Mouse (Mus musculus): Measurements from ENCODE around the gene Zfp444. TPM values are rescaled to one million over a fixed set of nuclear protein-coding genes. Genes with fewer than 3 reads are reported as not detected.

Zfp444 gene
- polyA plus RNA-seq (2015; fragmentation: Nextera tagmentation; extraction: Ambion mirVana) = 65.5 and 71.4 TPM in 2 replicates

DNA sequence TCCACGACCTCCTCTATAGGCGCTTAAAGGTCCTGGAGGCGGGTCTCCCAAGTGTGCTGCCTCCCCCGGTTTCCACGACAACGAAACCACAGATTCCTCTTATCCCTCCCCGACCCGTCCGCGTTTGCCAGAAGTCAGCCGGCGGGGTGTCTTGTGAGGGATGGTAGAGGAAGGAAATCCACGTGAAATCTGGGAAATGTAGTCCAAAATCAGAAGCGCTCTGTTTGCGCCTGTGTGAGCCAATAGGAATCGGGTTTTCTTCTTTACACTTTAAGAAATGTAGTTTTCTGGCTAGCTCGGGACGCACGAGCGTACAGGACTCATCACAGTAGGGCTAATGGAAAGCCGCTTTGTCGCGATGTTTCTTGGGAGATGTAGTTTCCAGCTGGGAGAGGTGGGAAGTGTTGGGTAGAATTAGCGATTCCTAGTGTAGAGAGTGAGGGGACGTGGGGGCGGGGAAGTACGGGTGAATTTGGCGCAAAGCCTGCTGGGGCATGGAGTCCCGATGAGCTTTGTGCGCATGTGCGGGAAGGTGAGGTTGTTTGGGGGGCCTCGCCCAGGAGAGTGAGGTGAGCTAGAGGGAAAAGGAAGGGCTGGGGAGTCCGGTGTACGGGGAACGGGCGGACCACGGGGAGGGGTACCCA, at the start of gene Zfp444:
Zfp444 (plus strand) TSS at position 221 of the 644 bp plus-strand sequence.
- under 1% methylated on average over 37 of the region's 37 CpGs for WGBS

DNA sequence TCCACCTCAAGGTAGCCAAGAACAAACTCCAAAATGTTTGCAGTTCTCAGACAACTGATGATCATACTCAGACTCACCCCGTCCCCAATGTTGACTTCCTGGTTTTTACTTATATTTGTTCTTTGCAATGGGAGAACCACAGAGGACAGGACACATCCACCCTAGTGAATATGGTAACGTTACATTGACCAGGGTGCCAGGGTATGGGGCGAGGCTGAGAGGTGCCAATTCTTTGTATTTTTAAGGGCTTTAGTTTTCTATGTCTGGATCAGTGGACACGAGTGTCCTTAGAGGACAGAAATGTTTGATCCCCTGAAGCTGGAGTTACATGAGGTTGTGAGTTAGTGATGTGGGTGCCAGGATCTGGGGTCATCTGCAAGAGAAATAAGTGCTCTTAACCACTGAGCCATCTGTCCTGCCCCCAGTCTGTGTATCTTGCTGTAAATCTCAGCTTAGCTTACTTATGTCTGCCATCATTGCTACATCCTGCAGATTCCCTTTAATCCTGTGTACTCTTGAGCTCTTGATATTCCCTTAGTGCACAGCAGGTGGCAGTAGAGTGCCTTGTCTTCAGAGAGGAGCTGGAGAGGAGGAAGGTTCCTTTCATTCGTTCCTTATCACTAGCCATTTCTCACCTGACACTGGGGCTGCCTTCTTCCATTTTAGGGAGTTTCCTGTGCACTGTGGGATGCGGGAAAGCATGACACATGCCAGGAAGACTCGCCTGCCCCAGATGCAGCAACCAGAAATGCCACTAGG, 45.2 kb upstream of the Zfp444 start:
- Histone ChIP-seq H3K9me3 (replicated peaks) (no peaks in the 10 kb centered on the region), H3K4me2 (no peak overlapping the region), H3K27ac (no peak overlapping the region), H3K27me3 (no peaks in the 10 kb centered on the region), H3K4me3 (replicated peaks) (no peak overlapping the region), H3K9ac (no peak overlapping the region), H3K4me1 (0 out of 2 replicates have a peak, but pooled peaks cover 2% of the 10 kb centered on the region), H3K36me3 (peaks cover 18% of the 10 kb centered on the region)
- WGBS = 38% methylated on average over 7 of the region's 7 CpGs
- ATAC-seq (replicated peaks; ENCODE audit: low FRiP score) = peak; percentile 54

More for the DNA sequence above, at the start of gene Zfp444:
- Histone ChIP-seq H3K27me3 (no peaks in the 10 kb centered on the region), H3K9ac (peak within 1 kb of the TSS; percentile 78), H3K4me3 (replicated peaks) (peak within 1 kb of the TSS; percentile 75), H3K9me3 (replicated peaks) (no peaks in the 10 kb centered on the region), H3K27ac (peak within 1 kb of the TSS; percentile 82), H3K4me2 (peak within 1 kb of the TSS; percentile 89), H3K36me3 (peaks cover 14% of the 10 kb centered on the region), H3K4me1 (peaks cover 27% of the 10 kb centered on the region)
- ATAC-seq (replicated peaks; ENCODE audit: low FRiP score) = peak; percentile 98

- Histone ChIP-seq H3K4me1 (0 out of 2 replicates have a peak, but pooled peaks cover 2% of the 10 kb centered on the region), H3K27me3 (no peaks in the 10 kb centered on the region)
- ATAC-seq (replicated peaks; ENCODE audit: low FRiP score) = no peak
Observed at GRCm38 (mm10) chr7:6130346-6130745, 41.7 kb upstream of the Zfp444 start.

DNA sequence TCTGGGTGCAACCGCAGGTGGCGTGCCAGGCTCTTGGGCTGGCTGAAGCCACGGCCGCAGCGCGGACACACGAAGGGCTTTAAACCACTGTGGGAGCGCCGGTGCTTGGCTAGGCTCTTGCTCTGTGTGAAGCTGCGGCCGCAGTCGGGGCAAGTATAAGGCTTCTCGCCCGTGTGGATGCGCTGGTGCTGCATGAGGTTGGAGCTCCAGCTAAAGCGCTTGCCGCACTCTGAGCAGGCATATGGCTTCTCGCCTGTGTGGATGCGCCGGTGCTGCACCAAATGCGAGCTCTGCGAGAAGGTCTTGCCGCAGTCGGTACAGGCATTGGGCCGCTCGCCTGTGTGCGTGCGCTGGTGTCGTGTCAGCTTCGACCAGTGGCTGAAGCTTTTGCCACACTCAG, 39.4 kb upstream of the Zfp444 start:
- no peak for ATAC-seq (replicated peaks; ENCODE audit: low FRiP score)
- Histone ChIP-seq H3K4me3 (replicated peaks) (no peak overlapping the region), H3K4me2 (no peak overlapping the region), H3K4me1 (no peaks in the 10 kb centered on the region), H3K36me3 (peaks cover 73% of the 10 kb centered on the region), H3K27ac (no peak overlapping the region), H3K9me3 (replicated peaks) (peaks cover 11% of the 10 kb centered on the region), H3K9ac (no peak overlapping the region), H3K27me3 (no peaks in the 10 kb centered on the region)
- 83% methylated on average over 30 of the region's 30 CpGs for WGBS

More at GRCm38 (mm10) chr7:6130346-6130745, 41.7 kb upstream of the Zfp444 start:
- peaks cover 53% of the 10 kb centered on the region for H3K36me3 ChIP-seq
- no peak overlapping the region for H3K4me3 ChIP-seq (replicated peaks)
- no peak overlapping the region for H3K9ac ChIP-seq
- H3K4me2 ChIP-seq = no peak overlapping the region
- WGBS = 53% methylated on average over 4 of the region's 4 CpGs
- H3K27ac ChIP-seq = no peak overlapping the region
- H3K9me3 ChIP-seq (replicated peaks) = peaks cover 11% of the 10 kb centered on the region

GRCm38 (mm10) chr7:6136497-6136896, 35.5 kb upstream of the Zfp444 start:
- H3K9ac ChIP-seq = no peak overlapping the region
- no peak overlapping the region for H3K27ac ChIP-seq
- no peaks in the 10 kb centered on the region for H3K27me3 ChIP-seq
- peaks cover 11% of the 10 kb centered on the region for H3K9me3 ChIP-seq (replicated peaks)
- no peak overlapping the region for H3K4me2 ChIP-seq
- H3K4me3 ChIP-seq (replicated peaks) = no peak overlapping the region
- H3K36me3 ChIP-seq = peaks cover 83% of the 10 kb centered on the region
- no peaks in the 10 kb centered on the region for H3K4me1 ChIP-seq
- no peak for ATAC-seq (replicated peaks; ENCODE audit: low FRiP score)

- 69% methylated on average over 3 of the region's 3 CpGs for WGBS
- ATAC-seq (replicated peaks; ENCODE audit: low FRiP score) = no peak
Observed at GRCm38 (mm10) chr7:6139295-6139694, 32.7 kb upstream of the Zfp444 start.

GRCm38 (mm10) chr7:6143991-6144531, 28.0 kb upstream of the Zfp444 start:
- H3K9me3 ChIP-seq (replicated peaks) = no peaks in the 10 kb centered on the region
- no peak overlapping the region for H3K4me2 ChIP-seq
- H3K36me3 ChIP-seq = peaks cover 29% of the 10 kb centered on the region
- 84% methylated on average over 2 of the region's 2 CpGs for WGBS
- no peak overlapping the region for H3K27ac ChIP-seq
- H3K4me1 ChIP-seq = peaks cover 34% of the 10 kb centered on the region
- no peak for ATAC-seq (replicated peaks; ENCODE audit: low FRiP score)
- no peak overlapping the region for H3K4me3 ChIP-seq (replicated peaks)
- H3K27me3 ChIP-seq = no peaks in the 10 kb centered on the region
- H3K9ac ChIP-seq = no peak overlapping the region

More at GRCm38 (mm10) chr7:6139295-6139694, 32.7 kb upstream of the Zfp444 start:
- no peaks in the 10 kb centered on the region for H3K9me3 ChIP-seq (replicated peaks)
- H3K36me3 ChIP-seq = peaks cover 63% of the 10 kb centered on the region
- no peaks in the 10 kb centered on the region for H3K4me1 ChIP-seq
- H3K27me3 ChIP-seq = no peaks in the 10 kb centered on the region
- no peak overlapping the region for H3K4me2 ChIP-seq
- H3K9ac ChIP-seq = no peak overlapping the region
- no peak overlapping the region for H3K4me3 ChIP-seq (replicated peaks)
- no peak overlapping the region for H3K27ac ChIP-seq

- Histone ChIP-seq H3K27ac (peak overlapping the region; percentile 48), H3K9me3 (replicated peaks) (no peaks in the 10 kb centered on the region), H3K27me3 (no peaks in the 10 kb centered on the region), H3K4me2 (no peak overlapping the region), H3K4me3 (replicated peaks) (no peak overlapping the region), H3K36me3 (peaks cover 15% of the 10 kb centered on the region), H3K4me1 (peaks cover 34% of the 10 kb centered on the region), H3K9ac (no peak overlapping the region)
- ATAC-seq (replicated peaks; ENCODE audit: low FRiP score) = 0 out of 2 replicates have a peak, but pooled peaks have one; percentile 10
- WGBS = 81% methylated on average over 8 of the region's 8 CpGs
Observed at GRCm38 (mm10) chr7:6145423-6146188, 26.4 kb upstream of the Zfp444 start.

GRCm38 (mm10) chr7:6146194-6146981, 25.6 kb upstream of the Zfp444 start:
- ATAC-seq (replicated peaks; ENCODE audit: low FRiP score) = no peak
- Histone ChIP-seq H3K4me3 (replicated peaks) (no peak overlapping the region), H3K9ac (no peak overlapping the region), H3K27me3 (no peaks in the 10 kb centered on the region), H3K4me1 (peaks cover 39% of the 10 kb centered on the region), H3K9me3 (replicated peaks) (no peaks in the 10 kb centered on the region), H3K27ac (peak overlapping the region; percentile 48), H3K36me3 (peaks cover 9% of the 10 kb centered on the region), H3K4me2 (no peak overlapping the region)
- WGBS = 82% methylated on average over 7 of the region's 7 CpGs

GRCm38 (mm10) chr7:6146982-6147325, 25.1 kb upstream of the Zfp444 start:
- no peak for ATAC-seq (replicated peaks; ENCODE audit: low FRiP score)
- H3K27me3 ChIP-seq = no peaks in the 10 kb centered on the region
- H3K4me2 ChIP-seq = no peak overlapping the region
- WGBS = 56% methylated on average over 2 of the region's 2 CpGs
- peaks cover 3% of the 10 kb centered on the region for H3K36me3 ChIP-seq
- no peak overlapping the region for H3K4me3 ChIP-seq (replicated peaks)
- no peaks in the 10 kb centered on the region for H3K9me3 ChIP-seq (replicated peaks)
- peaks cover 43% of the 10 kb centered on the region for H3K4me1 ChIP-seq
- peak overlapping the region; percentile 48; the same call in 1 of the 2 replicates for H3K27ac ChIP-seq
- H3K9ac ChIP-seq = no peak overlapping the region

DNA sequence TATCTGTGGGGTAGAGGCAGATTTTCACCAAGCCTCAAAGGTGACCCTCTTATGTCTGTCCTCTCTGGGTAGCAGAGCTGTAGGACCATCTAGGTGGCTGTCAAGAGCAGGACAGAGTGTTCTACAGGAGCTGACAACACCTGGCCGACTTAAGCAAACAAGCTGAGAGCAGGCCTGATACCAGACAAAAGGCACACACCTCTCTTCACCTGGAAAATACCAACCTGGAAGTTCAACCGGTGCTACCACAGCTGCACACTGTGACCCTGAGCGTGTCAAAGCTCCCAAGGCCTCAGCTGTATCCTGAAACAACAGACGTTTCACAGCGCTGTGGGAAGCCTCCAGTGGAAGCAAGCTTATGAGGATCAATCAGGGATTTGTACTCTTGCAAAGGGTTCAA, 24.3 kb upstream of the Zfp444 start:
- ATAC-seq (replicated peaks; ENCODE audit: low FRiP score) = no peak
- no peaks in the 10 kb centered on the region for H3K9me3 ChIP-seq (replicated peaks)
- H3K27ac ChIP-seq = peak overlapping the region; percentile 18; the same call in 1 of the 2 replicates
- peaks cover 47% of the 10 kb centered on the region for H3K4me1 ChIP-seq
- no peaks in the 10 kb centered on the region for H3K36me3 ChIP-seq
- H3K4me2 ChIP-seq = no peak overlapping the region
- 73% methylated on average over 5 of the region's 5 CpGs for WGBS
- no peaks in the 10 kb centered on the region for H3K27me3 ChIP-seq
- H3K9ac ChIP-seq = no peak overlapping the region
- H3K4me3 ChIP-seq (replicated peaks) = no peak overlapping the region

Measured in kidney, embryonic 15.5 days (tissue).